Mouse (Mus musculus) c-Kit-positive CD71-positive TER-119-negative erythroid progenitor cells, embryonic 14.5 days (primary cell): ENCODE data around the gene Ifi27.
"Not testable (repeated sequence)": the region's sequence is repeated elsewhere in the genome, so short reads cannot be mapped to it uniquely, and the experiment has no call there.

Source experiments
- DNase-seq: peaks from one replicate; pipeline ENCODE4 v3.0.0-alpha.2; 2013; ENCODE audit warnings: low read depth

Gene Ifi27

GRCm38 (mm10) chr12:103456727-103457126 lies 22.7 kb downstream of the Ifi27 start:
- not testable (repeated sequence) for DNase-seq

GRCm38 (mm10) chr12:103457140-103457539 lies 23.1 kb downstream of the Ifi27 start, which contains the start of gene Ifi27l2b:
Gene Ifi27l2b (minus strand): TSS chr12:103457223.
- DNase-seq: no peak

- no peak for DNase-seq
These were observed 40.5 kb downstream of the Ifi27 start for GRCm38 (mm10) chr12:103474481-103474880.

GRCm38 (mm10) chr12:103476779-103477389 lies 42.9 kb downstream of the Ifi27 start:
- no peak for DNase-seq

GRCm38 (mm10) chr12:103477461-103478015 lies 43.5 kb downstream of the Ifi27 start:
- DNase-seq: no peak

GRCm38 (mm10) chr12:103481671-103482070 lies 47.7 kb downstream of the Ifi27 start:
- DNase-seq: no peak

GRCm38 (mm10) chr12:103482781-103483180 lies 48.8 kb downstream of the Ifi27 start:
- no peak for DNase-seq

- not testable (repeated sequence) for DNase-seq
These were observed 50.4 kb downstream of the Ifi27 start for GRCm38 (mm10) chr12:103484200-103484972.

GRCm38 (mm10) chr12:103486726-103487125 lies 52.7 kb downstream of the Ifi27 start:
- DNase-seq: no peak

GRCm38 (mm10) chr12:103487276-103487675 lies 53.3 kb downstream of the Ifi27 start:
- DNase-seq: no peak

- no peak for DNase-seq
These were observed 53.7 kb downstream of the Ifi27 start for GRCm38 (mm10) chr12:103487750-103488149.
